Mouse (Mus musculus) olfactory bulb, adult 2 months (tissue): Measurements from ENCODE around the gene Foxp1. TPM values are rescaled to one million over a fixed set of nuclear protein-coding genes. Genes with fewer than 3 reads are reported as not detected.

ENCODE experiments used
- H3K27ac ChIP-seq: fragments of 200-500 bp; 2 replicates; pipeline ENCODE4 v1.5.1; 2012; ENCODE audit warnings: low read depth, low read length; ENCODE audit not compliant: insufficient read depth
- H3K4me1 ChIP-seq: fragments of 200-500 bp; 2 replicates; pipeline ENCODE4 v1.6.1; 2012; ENCODE audit warnings: low read length; ENCODE audit not compliant: control insufficient read depth, insufficient read depth
- H3K4me3 ChIP-seq: fragments of 200-500 bp; 2 replicates; pipeline ENCODE4 v1.5.1; 2012; ENCODE audit warnings: mild to moderate bottlenecking, low read depth, low read length, moderate library complexity; ENCODE audit not compliant: insufficient read depth
- CTCF ChIP-seq: fragments of 200-500 bp; IDR thresholded peaks from 2 replicates; pipeline ENCODE4 v1.5.1; 2012; ENCODE audit warnings: low read depth, mild to moderate bottlenecking, low read length, moderate library complexity; ENCODE audit not compliant: insufficient read depth
- POLR2A ChIP-seq: fragments of 200-500 bp; IDR thresholded peaks from 2 replicates; pipeline ENCODE4 v1.6.1; 2012; ENCODE audit warnings: mild to moderate bottlenecking, low read depth, low read length, moderate library complexity; ENCODE audit not compliant: insufficient read depth
- WGBS: fragments of 180-500 bp; shearing (Covaris S2); methylation state at CpG from one replicate; pipeline ENCODE4 v1.1.7; 2018; 5-methylcytosine and 5-hydroxymethylcytosine counted together
- polyA plus RNA-seq: library from polyadenylated mRNA; stranded (reverse); fragments of >200 nt; gene quantifications from 2 replicates; pipeline ENCODE4 v1.2.4, GENCODE M21; 2012; ENCODE audit warnings: low replicate concordance; ENCODE audit not compliant: missing spikeins, insufficient read depth, insufficient read length

The Foxp1 gene
- polyA plus RNA-seq, 1 experiment = not detected

DNA sequence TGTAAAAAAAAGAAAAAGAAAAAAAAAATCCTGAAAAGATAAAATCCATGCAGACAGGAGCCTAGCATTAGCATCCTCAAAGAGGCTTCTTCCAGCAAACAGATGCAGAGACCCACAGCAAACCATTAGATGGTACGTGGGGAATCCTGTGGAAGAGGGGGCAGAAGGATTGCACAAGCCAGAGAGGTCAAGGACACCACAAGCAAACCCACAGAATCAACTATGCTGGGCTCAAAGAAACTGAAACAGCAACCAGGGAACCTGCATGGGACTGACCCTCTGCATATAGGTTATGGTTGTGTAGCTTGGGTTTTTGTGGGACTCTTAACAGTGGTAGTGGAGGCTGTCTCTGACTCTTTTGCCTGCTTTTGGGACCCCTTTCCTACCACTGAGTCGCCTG is 466.1 kb downstream of the Foxp1 start:
- no peak for TF ChIP-seq CTCF
- Histone ChIP-seq H3K4me3 (no peak overlapping the region), H3K4me1 (no peaks in the 10 kb centered on the region), H3K27ac (no peak overlapping the region)
- 98% methylated on average over 2 of the region's 2 CpGs for WGBS

DNA sequence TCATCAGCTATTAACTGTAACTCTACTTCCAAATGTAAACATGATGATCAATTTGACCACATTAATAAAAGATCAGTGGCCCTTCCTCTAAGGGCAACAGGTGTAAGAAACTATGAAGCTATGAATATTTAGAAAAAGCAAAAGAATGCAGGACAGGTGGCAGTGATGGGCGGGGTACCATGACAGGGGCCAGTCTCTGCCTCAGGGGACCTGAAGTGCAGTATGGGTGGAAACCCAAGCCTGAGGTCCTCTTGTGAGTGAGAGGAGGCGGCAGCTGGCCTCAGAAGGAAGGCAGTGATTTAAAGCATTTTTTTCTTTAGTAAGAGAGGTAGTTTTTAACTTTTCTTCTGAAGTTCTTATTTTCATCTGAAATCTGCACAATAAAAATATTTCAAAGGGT is 468.5 kb downstream of the Foxp1 start:
- no peak overlapping the region for H3K4me3 ChIP-seq
- no peak overlapping the region for H3K27ac ChIP-seq
- 95% methylated on average over 2 of the region's 2 CpGs for WGBS
- no peaks in the 10 kb centered on the region for H3K4me1 ChIP-seq
- TF ChIP-seq CTCF = no peak
- no peak for TF ChIP-seq POLR2A

DNA sequence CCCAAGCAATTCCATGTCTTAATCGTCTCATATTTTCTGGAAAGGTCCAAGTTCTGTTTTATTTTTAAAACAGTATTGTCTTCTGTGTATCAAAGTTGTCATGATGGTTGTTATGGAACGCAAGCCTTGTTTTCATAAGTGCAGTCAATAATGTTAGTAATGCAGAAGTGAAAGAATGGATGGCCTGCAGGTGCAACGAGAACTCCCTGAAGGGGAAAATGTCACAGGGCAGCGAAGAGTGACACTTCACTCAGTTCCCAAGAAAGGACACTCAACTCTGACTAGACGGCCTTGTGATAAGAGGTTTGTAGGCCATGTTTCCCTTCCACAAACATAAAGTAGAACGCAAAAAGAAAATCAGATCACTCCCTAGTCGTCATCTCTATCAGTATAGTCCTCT is 469.4 kb downstream of the Foxp1 start:
- TF ChIP-seq CTCF (no peak), POLR2A (no peak)
- no peaks in the 10 kb centered on the region for H3K4me1 ChIP-seq
- H3K4me3 ChIP-seq = no peak overlapping the region
- whole genome bisulfite sequencing = 95% methylated on average over 7 of the region's 7 CpGs
- H3K27ac ChIP-seq = no peak overlapping the region

DNA sequence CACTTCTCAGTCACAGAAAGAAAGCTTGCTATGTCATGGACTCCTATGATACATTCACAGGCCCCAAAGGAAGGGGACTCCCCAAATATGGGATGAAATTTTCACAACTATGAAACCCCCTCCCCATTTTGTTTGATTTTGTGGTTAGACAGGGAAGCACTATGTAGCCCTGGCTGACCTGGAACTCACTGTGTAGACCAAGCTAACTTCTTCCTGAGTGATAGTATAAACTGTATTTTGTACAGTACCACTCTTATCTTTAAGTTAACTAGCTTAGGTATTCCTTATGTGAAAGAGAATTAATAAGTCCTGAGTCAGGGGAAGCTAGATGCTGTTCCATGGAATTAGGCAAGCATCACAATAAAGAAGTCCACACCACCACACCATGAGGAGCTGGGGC is 470.8 kb downstream of the Foxp1 start:
- Histone ChIP-seq H3K27ac (no peak overlapping the region), H3K4me3 (no peak overlapping the region), H3K4me1 (no peaks in the 10 kb centered on the region)
- TF ChIP-seq POLR2A = no peak
- TF ChIP-seq CTCF = no peak

DNA sequence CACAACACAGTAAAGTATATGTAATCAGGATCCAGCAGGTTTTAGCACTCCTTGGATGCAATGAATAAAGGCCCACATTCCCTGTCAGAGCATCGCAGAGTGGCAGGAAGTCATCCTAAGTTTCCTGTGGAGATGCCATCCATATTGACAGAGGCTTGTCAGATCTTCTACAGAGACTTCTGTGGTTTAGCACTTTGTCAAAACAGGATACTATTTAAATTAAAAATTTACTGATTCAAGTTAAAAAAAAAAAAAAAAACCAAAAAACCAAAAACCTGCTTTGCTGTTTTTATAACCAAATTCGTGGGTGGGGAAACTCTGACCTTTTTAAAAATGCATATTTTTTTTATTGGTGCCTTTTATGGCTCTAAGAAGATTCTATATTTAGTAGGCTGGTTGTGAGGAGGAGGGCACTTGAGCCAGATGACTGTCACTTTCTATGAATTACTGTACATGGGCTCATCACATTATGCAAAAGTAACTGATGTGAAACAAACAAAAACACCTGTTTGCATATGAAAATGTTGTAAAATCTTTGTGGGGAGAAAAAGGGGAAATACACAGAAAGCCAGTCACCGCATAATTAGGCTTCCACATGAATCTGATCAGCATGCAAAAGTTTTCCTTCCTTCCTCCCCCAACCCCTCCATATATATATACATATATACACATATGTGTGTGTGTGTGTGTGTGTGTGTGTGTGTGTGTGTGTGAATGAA is 472.1 kb downstream of the Foxp1 start:
- Histone ChIP-seq H3K4me1 (no peaks in the 10 kb centered on the region), H3K4me3 (no peak overlapping the region), H3K27ac (no peak overlapping the region)
- WGBS = 89% methylated on average over 3 of the region's 3 CpGs
- TF ChIP-seq CTCF = no peak
- TF ChIP-seq POLR2A = no peak

DNA sequence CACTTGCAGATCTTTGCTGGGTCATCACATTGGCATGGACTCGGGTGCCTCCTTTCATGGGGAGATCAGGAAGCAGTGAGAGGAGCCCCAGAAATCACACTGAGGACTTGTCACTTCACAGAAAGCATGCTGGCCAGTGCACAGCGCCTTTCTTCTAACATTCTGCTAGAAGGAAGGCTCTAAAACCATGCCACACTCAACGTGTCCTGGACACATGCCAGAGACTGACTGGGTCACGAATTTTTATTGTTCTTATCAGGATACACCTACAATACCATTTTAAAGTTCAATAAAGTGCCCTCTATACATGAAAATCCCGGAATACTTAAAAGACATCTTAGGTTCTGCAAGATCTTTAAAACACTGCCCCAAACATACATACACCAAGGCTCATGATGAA is 475.2 kb downstream of the Foxp1 start:
- 69% methylated on average over 5 of the region's 5 CpGs for WGBS
- no peak overlapping the region for H3K4me3 ChIP-seq
- H3K27ac ChIP-seq = no peak overlapping the region
- H3K4me1 ChIP-seq = no peaks in the 10 kb centered on the region
- TF ChIP-seq POLR2A = no peak
- no peak for TF ChIP-seq CTCF

DNA sequence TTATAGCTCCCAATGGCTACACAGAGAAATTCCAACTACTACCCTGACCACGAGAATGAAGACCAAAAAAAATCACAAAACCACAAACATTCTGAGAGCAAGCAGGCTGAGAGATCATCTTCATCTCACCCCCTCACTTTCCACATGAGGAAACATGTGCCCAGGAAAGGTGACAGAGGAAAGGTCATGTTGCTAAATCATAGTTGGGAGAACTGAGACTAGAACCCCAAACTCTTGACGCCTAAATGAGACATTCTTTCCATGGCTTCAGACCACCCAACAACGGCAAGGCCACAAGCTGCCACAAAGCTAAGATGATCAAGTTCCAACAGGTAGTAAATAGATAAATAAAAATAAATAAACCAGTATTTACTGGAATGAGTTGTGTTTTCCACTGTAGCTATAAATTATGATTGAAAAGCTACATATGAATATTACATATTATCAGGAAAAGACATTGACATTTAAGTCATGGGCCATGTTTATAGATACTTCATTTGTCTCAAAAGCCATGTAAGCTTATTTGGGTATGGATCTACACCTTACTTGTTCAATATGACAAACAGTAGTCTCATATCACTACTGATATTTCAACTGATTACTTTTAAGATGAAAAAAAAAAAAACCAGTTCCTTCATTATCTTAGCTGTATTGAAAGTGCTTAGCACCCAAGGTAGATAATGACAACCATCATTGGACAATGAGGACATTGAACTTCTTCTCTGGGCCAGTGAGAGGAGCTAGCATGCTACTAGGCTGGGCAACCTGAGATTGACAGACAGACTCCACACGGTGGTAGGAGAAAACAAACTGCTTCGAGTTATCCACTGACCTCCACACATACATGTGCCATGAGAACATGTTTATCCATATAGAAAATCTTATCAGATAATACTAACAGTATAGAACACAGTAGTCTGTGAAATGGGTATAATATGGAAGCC is 476.4 kb downstream of the Foxp1 start:
- Histone ChIP-seq H3K27ac (no peak overlapping the region), H3K4me3 (no peak overlapping the region), H3K4me1 (no peaks in the 10 kb centered on the region)
- TF ChIP-seq CTCF (no peak), POLR2A (no peak)
- 92% methylated on average over 5 of the region's 5 CpGs for WGBS

DNA sequence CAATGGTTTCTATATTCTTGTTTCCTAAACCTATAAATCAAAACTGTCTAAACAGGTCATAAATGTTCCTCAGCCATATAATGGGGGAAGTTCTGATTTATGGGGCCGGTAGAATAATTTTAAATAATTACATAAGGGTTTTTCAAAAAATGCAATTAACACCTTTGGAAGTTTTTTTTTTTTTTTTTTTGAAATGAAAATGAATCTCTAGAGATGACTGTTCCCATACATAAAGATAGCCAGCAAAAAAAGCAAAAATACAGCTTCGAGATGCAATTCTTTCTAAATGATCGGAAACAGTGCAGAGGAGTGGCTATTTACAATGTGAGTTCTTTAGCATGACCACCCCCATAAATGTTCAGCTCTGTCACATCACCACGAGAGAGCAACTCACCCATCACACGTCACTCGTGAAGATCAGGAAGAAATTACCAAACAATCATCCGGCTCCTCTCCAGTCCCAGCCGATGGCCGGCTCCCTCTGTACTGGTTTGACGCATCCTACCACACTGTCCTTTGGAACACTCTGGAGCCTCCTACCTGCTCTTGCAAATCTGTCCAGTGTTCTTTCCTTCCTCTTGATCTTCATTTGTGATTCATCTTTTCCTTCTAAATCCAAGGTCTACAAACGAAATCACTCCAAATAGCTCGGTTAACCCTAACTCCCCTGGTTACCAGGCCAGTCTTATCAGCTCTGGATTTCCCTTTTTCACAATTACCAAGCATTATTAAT is 478.4 kb downstream of the Foxp1 start:
- no peak overlapping the region for H3K27ac ChIP-seq
- WGBS = 96% methylated on average over 12 of the region's 12 CpGs
- H3K4me3 ChIP-seq = no peak overlapping the region
- TF ChIP-seq POLR2A (no peak), CTCF (no peak)
- no peaks in the 10 kb centered on the region for H3K4me1 ChIP-seq

DNA sequence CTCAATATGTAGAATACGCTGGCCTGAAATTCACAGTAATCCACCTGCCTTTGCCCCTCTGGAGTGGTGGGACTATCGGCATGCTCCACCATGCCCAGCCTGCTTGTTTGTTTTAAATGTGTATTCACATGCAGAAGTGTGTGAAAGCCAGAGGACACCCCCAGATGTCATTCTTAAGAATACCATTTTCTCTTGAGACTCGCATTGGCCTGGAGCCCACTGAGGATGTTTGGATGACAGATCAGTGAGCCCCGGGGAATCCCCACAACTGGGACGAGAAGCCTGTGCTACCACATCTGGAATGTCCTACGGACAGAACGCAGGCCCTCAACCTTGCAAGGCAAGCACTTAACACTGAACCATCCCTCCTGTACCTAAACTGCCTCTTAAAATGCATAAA is 479.3 kb downstream of the Foxp1 start:
- Histone ChIP-seq H3K4me3 (no peak overlapping the region), H3K27ac (no peak overlapping the region), H3K4me1 (no peaks in the 10 kb centered on the region)
- WGBS = 85% methylated on average over 7 of the region's 7 CpGs
- TF ChIP-seq POLR2A (no peak), CTCF (no peak)
